Mouse (Mus musculus) liver, embryonic 14.5 days (tissue): ENCODE results near the gene Olfr937. TPM values are rescaled to one million over a fixed set of nuclear protein-coding genes. Genes with fewer than 3 reads are reported as not detected.

Experiments used
- ATAC-seq: fragments of 200-750 bp; cut with Nextera tagmentation; 2 replicates; pipeline ENCODE4 v1.8.0; 2017; ENCODE audit warnings: moderate number of reproducible peaks, mild to moderate bottlenecking, moderate library complexity; ENCODE audit not compliant: insufficient read depth
- DNase-seq, 3 experiments: peaks; one replicate each; pipeline ENCODE4 v3.0.0-alpha.2; 2012 to 2013; ENCODE audit warnings: low read depth in 3 of 3, low spot score in 3 of 3
- H3K27ac ChIP-seq: fragments of 300-500 bp; sonication (generic); 2 replicates; pipeline ENCODE4 v1.5.1; 2014; ENCODE audit warnings: moderate library complexity, mild to moderate bottlenecking, control low read depth, inconsistent platforms
- H3K27me3 ChIP-seq: fragments of 300-500 bp; sonication (generic); 2 replicates; pipeline ENCODE4 v1.6.1; 2014; ENCODE audit warnings: mild to moderate bottlenecking, low read length, moderate library complexity; ENCODE audit not compliant: control insufficient read depth, insufficient read depth
- H3K36me3 ChIP-seq: fragments of 300-500 bp; sonication (generic); replicated peaks from 2 replicates; pipeline ENCODE4 v1.6.1; 2014; ENCODE audit warnings: low read depth; ENCODE audit not compliant: control insufficient read depth, insufficient read depth
- H3K4me1 ChIP-seq, 2 experiments: fragments of 200-500 bp in 1 of 2; fragments of 300-500 bp in 1 of 2; sonication (generic) in 1 of 2; replicated peaks; 2 replicates each; pipeline ENCODE4 v1.6.1; 2012 to 2014; ENCODE audit warnings: antibody characterized with exemption in 1 of 2, inconsistent platforms in 1 of 2, low read length in 1 of 2; ENCODE audit not compliant: control insufficient read depth in 2 of 2, insufficient read depth in 2 of 2
- H3K4me2 ChIP-seq: fragments of 300-500 bp; sonication (generic); 2 replicates; pipeline ENCODE4 v1.6.1; 2014; ENCODE audit warnings: low read depth, mild to moderate bottlenecking, control low read depth, moderate library complexity
- H3K4me3 ChIP-seq, 2 experiments: fragments of 200-500 bp in 1 of 2; fragments of 300-500 bp in 1 of 2; sonication (generic) in 1 of 2; 2 replicates each; pipeline ENCODE4 v1.5.1; 2012 to 2014; ENCODE audit warnings: low read depth in 2 of 2, low read length in 2 of 2, mild to moderate bottlenecking in 2 of 2, control low read depth in 1 of 2, inconsistent platforms in 1 of 2, moderate library complexity in 1 of 2; ENCODE audit not compliant: insufficient read depth in 1 of 2
- H3K9ac ChIP-seq: fragments of 300-500 bp; sonication (generic); replicated peaks from 2 replicates; pipeline ENCODE4 v1.6.1; 2014; ENCODE audit warnings: mild to moderate bottlenecking, control low read depth, moderate library complexity
- H3K9me3 ChIP-seq: fragments of 300-500 bp; sonication (generic); 2 replicates; pipeline ENCODE4 v1.6.1; 2016; ENCODE audit warnings: low read length, mixed read lengths; ENCODE audit not compliant: control insufficient read depth
- CTCF ChIP-seq: IDR thresholded peaks from 2 replicates; pipeline ENCODE4 v1.5.1; 2016; ENCODE audit warnings: antibody characterized with exemption, low read depth, control low read depth
- EP300 ChIP-seq: IDR thresholded peaks from 2 replicates; pipeline ENCODE4 v1.6.1; 2016; ENCODE audit warnings: antibody characterized with exemption, low read depth
- WGBS: fragments of 180-500 bp; shearing (Covaris S2); extraction: QIAGEN DNeasy Blood & Tissue Kit; methylation state at CpG from one replicate; pipeline ENCODE4 v1.1.7; 2014; ENCODE audit not compliant: insufficient replicate concordance; 5-methylcytosine and 5-hydroxymethylcytosine counted together
- microRNA-seq: library from miRNA; unstranded; fragments of <30 nt; microRNA quantifications from one replicate; pipeline ENCODE4, GENCODE M21; 2016
- polyA plus RNA-seq, 2 experiments: library from polyadenylated mRNA; depleted of rRNA in 1 of 2; stranded (reverse) in 1 of 2; unstranded in 1 of 2; fragments of >200 nt; fragmentation: Nextera tagmentation in 1 of 2; extraction: Ambion mirVana in 1 of 2; gene quantifications; 2 replicates each; pipeline versions ENCODE4 v1.2.1 to v1.2.3; 2012 to 2014

The Olfr937 gene
- polyA plus RNA-seq (2012; rRNA removed) = not detected in 2 replicates
- polyA plus RNA-seq (2014; fragmentation: Nextera tagmentation; extraction: Ambion mirVana) = not detected in 2 replicates

- Histone ChIP-seq H3K9me3 (no peaks in the 10 kb centered on the region), H3K4me1 (no peaks in the 10 kb centered on the region), H3K36me3 (no peaks in the 10 kb centered on the region), H3K27ac (no peak within 1 kb of the TSS), H3K4me3 (no peak within 1 kb of the TSS), H3K9ac (no peak within 1 kb of the TSS), H3K27me3 (no peaks in the 10 kb centered on the region), H3K4me2 (no peak within 1 kb of the TSS)
- ATAC-seq (no peak), DNase-seq (no peak)
- 55% methylated on average over 1 of the region's 1 CpGs for WGBS
- no peak for TF ChIP-seq EP300
- TF ChIP-seq CTCF = no peak
Measured at GRCm38 (mm10) chr9:39064851-39065250, at the start of gene Olfr937. Gene Olfr937, minus strand, starts transcription at chr9:39064951.

DNA sequence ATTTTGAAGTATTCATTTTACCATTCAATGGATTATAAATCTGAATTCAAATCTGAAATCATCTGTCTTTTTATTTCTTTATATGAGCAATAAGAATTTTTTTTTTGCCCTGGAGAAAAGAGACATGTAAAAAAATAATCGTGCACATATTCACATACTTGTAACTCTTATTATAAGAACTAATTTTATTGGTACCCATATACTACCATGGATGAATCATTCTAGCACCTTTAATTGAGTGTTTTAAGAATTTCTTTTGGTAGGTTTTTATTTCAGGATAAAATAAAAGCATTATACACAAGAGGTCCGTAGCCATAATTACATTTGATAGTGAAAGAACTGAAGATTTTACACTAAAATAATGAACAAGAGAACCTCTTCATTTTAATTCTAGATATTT, 14.0 kb upstream of the Olfr937 start, which contains the start of gene Olfr938:
Gene Olfr938 (minus strand): TSS at position 101 of the 400 bp plus-strand sequence.
- Histone ChIP-seq H3K9me3 (no peaks in the 10 kb centered on the region), H3K4me1 (no peaks in the 10 kb centered on the region), H3K4me2 (no peak within 1 kb of the TSS), H3K27ac (no peak within 1 kb of the TSS), H3K4me3 (no peak within 1 kb of the TSS), H3K36me3 (no peaks in the 10 kb centered on the region), H3K27me3 (no peaks in the 10 kb centered on the region), H3K9ac (no peak within 1 kb of the TSS)
- ATAC-seq (no peak), DNase-seq (no peak)
- TF ChIP-seq CTCF (no peak), EP300 (no peak)
- 58% methylated on average over 2 of the region's 2 CpGs for WGBS

DNA sequence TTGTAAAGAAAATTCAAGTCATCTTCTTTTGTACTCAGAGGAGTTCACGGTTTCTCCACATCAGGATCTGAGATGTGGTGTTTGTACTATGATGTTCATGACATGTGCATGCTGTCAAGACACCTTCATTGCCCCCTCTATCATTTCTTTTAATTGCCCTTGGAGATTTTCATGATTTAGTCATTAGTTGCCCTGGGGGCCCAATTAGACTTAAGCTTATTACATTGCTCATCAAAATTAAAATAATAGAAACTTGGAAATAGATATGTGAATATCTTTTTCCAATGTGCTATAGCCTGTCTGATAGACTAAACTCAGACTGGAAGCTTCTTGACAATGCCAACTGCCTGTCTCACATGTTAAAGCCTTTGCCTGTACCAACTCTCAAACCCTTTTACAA, 41.5 kb downstream of the Olfr937 start, which contains the start of gene Olfr146:
Gene Olfr146 (minus strand): TSS at position 101 of the 400 bp plus-strand sequence.
- no peak for ATAC-seq
- DNase-seq = no peak
- no peaks in the 10 kb centered on the region for H3K27me3 ChIP-seq
- WGBS = 33% methylated on average over 1 of the region's 1 CpGs
- no peaks in the 10 kb centered on the region for H3K4me1 ChIP-seq
- no peaks in the 10 kb centered on the region for H3K36me3 ChIP-seq
- no peak within 1 kb of the TSS for H3K27ac ChIP-seq
- no peak within 1 kb of the TSS for H3K4me3 ChIP-seq
- H3K9me3 ChIP-seq = no peaks in the 10 kb centered on the region
- no peak within 1 kb of the TSS for H3K9ac ChIP-seq
- no peak within 1 kb of the TSS for H3K4me2 ChIP-seq
- TF ChIP-seq CTCF (no peak), EP300 (no peak)

Small RNA genes lying within 50 kb of the gene (microRNA-seq; reads per million reads assigned to microRNA genes)
- gene Gm25032 = not detected
- gene Gm25529 = not detected

Other genes with a start within 250 kb of the Olfr937 start
- gene Olfr923, start 238.4 kb downstream of the Olfr937 start, polyA plus RNA-seq (2012; rRNA removed) = not detected in 2 replicates
- gene Olfr923, start 238.4 kb downstream of the Olfr937 start, polyA plus RNA-seq (2014; fragmentation: Nextera tagmentation; extraction: Ambion mirVana) = not detected in 2 replicates
- not detected in 2 replicates for gene Olfr924, start 220.5 kb downstream of the Olfr937 start, polyA plus RNA-seq (2012; rRNA removed)
- gene Olfr924, start 220.5 kb downstream of the Olfr937 start, polyA plus RNA-seq (2014; fragmentation: Nextera tagmentation; extraction: Ambion mirVana) = not detected in 2 replicates
- not detected in 2 replicates for gene Olfr26, start 209.9 kb downstream of the Olfr937 start, polyA plus RNA-seq (2012; rRNA removed)
- gene Olfr26, start 209.9 kb downstream of the Olfr937 start, polyA plus RNA-seq (2014; fragmentation: Nextera tagmentation; extraction: Ambion mirVana) = not detected in 2 replicates
- not detected in 2 replicates for gene Olfr926, start 187.8 kb downstream of the Olfr937 start, polyA plus RNA-seq (2012; rRNA removed)
- not detected in 2 replicates for gene Olfr926, start 187.8 kb downstream of the Olfr937 start, polyA plus RNA-seq (2014; fragmentation: Nextera tagmentation; extraction: Ambion mirVana)
- gene Olfr930, start 135.1 kb downstream of the Olfr937 start, polyA plus RNA-seq (2012; rRNA removed) = not detected in 2 replicates
- gene Olfr930, start 135.1 kb downstream of the Olfr937 start, polyA plus RNA-seq (2014; fragmentation: Nextera tagmentation; extraction: Ambion mirVana) = not detected in 2 replicates
- not detected in 2 replicates for gene Olfr933, start 92.6 kb downstream of the Olfr937 start, polyA plus RNA-seq (2012; rRNA removed)
- not detected in 2 replicates for gene Olfr933, start 92.6 kb downstream of the Olfr937 start, polyA plus RNA-seq (2014; fragmentation: Nextera tagmentation; extraction: Ambion mirVana)
- gene Olfr934, start 76.6 kb downstream of the Olfr937 start, polyA plus RNA-seq (2012; rRNA removed) = not detected in 2 replicates
- gene Olfr934, start 76.6 kb downstream of the Olfr937 start, polyA plus RNA-seq (2014; fragmentation: Nextera tagmentation; extraction: Ambion mirVana) = not detected in 2 replicates
- not detected in 2 replicates for gene Olfr935, start 65.3 kb downstream of the Olfr937 start, polyA plus RNA-seq (2012; rRNA removed)
- not detected in 2 replicates for gene Olfr935, start 65.3 kb downstream of the Olfr937 start, polyA plus RNA-seq (2014; fragmentation: Nextera tagmentation; extraction: Ambion mirVana)
- not detected in 2 replicates for gene Olfr146, start 41.6 kb downstream of the Olfr937 start, polyA plus RNA-seq (2012; rRNA removed)
- not detected in 2 replicates for gene Olfr146, start 41.6 kb downstream of the Olfr937 start, polyA plus RNA-seq (2014; fragmentation: Nextera tagmentation; extraction: Ambion mirVana)
- gene Olfr938, start 13.9 kb upstream of the Olfr937 start, polyA plus RNA-seq (2012; rRNA removed) = not detected in 2 replicates
- gene Olfr938, start 13.9 kb upstream of the Olfr937 start, polyA plus RNA-seq (2014; fragmentation: Nextera tagmentation; extraction: Ambion mirVana) = not detected in 2 replicates
- gene Olfr27, start 63.2 kb upstream of the Olfr937 start, polyA plus RNA-seq (2012; rRNA removed) = not detected in 2 replicates
- not detected in 2 replicates for gene Olfr27, start 63.2 kb upstream of the Olfr937 start, polyA plus RNA-seq (2014; fragmentation: Nextera tagmentation; extraction: Ambion mirVana)
- not detected in 2 replicates for gene Olfr943, start 101.4 kb upstream of the Olfr937 start, polyA plus RNA-seq (2012; rRNA removed)
- not detected in 2 replicates for gene Olfr943, start 101.4 kb upstream of the Olfr937 start, polyA plus RNA-seq (2014; fragmentation: Nextera tagmentation; extraction: Ambion mirVana)
- not detected in 2 replicates for gene Olfr944, start 137.0 kb upstream of the Olfr937 start, polyA plus RNA-seq (2012; rRNA removed)
- not detected in 2 replicates for gene Olfr944, start 137.0 kb upstream of the Olfr937 start, polyA plus RNA-seq (2014; fragmentation: Nextera tagmentation; extraction: Ambion mirVana)
- not detected in 2 replicates for gene Olfr1537, start 185.0 kb upstream of the Olfr937 start, polyA plus RNA-seq (2012; rRNA removed)
- not detected in 2 replicates for gene Olfr1537, start 185.0 kb upstream of the Olfr937 start, polyA plus RNA-seq (2014; fragmentation: Nextera tagmentation; extraction: Ambion mirVana)
- gene Olfr945, start 211.9 kb upstream of the Olfr937 start, polyA plus RNA-seq (2012; rRNA removed) = not detected in 2 replicates
- gene Olfr945, start 211.9 kb upstream of the Olfr937 start, polyA plus RNA-seq (2014; fragmentation: Nextera tagmentation; extraction: Ambion mirVana) = not detected in 2 replicates